Mouse (Mus musculus) hindbrain, embryonic 11.5 days (tissue): ENCODE results near the gene Inpp5a. TPM values are rescaled to one million over a fixed set of nuclear protein-coding genes. Genes with fewer than 3 reads are reported as not detected.

Source experiments
- ATAC-seq: fragments of 200-750 bp; cut with Nextera tagmentation; 2 replicates; pipeline ENCODE4 v1.8.0; 2017; ENCODE audit warnings: mild to moderate bottlenecking, moderate TSS enrichment, moderate library complexity; ENCODE audit not compliant: low FRiP score
- DNase-seq: peaks from one replicate; pipeline ENCODE4 v3.0.0-alpha.2; 2015; ENCODE audit warnings: low spot score
- H3K27ac ChIP-seq: fragments of 300-500 bp; sonication (generic); 2 replicates; pipeline ENCODE4 v1.5.1; 2014; ENCODE audit warnings: mild to moderate bottlenecking, low read depth, low read length
- H3K27me3 ChIP-seq: fragments of 300-500 bp; sonication (generic); 2 replicates; pipeline ENCODE4 v1.6.1; 2014; ENCODE audit warnings: mild to moderate bottlenecking, low read length, moderate library complexity, mixed read lengths; ENCODE audit not compliant: control insufficient read depth, insufficient read depth
- H3K36me3 ChIP-seq: fragments of 300-500 bp; sonication (generic); 2 replicates; pipeline ENCODE4 v1.6.1; 2014; ENCODE audit warnings: mild to moderate bottlenecking, low read length, moderate library complexity, mixed read lengths; ENCODE audit not compliant: control insufficient read depth, insufficient read depth
- H3K4me1 ChIP-seq: fragments of 300-500 bp; sonication (generic); replicated peaks from 2 replicates; pipeline ENCODE4 v1.6.1; 2014; ENCODE audit warnings: low read length, mixed read lengths; ENCODE audit not compliant: control insufficient read depth, insufficient read depth
- H3K4me2 ChIP-seq: fragments of 300-500 bp; sonication (generic); replicated peaks from 2 replicates; pipeline ENCODE4 v1.6.1; 2014; ENCODE audit warnings: mild to moderate bottlenecking, low read depth, low read length
- H3K4me3 ChIP-seq: fragments of 300-500 bp; sonication (generic); 2 replicates; pipeline ENCODE4 v1.5.1; 2014; ENCODE audit warnings: low read depth, low read length
- H3K9ac ChIP-seq: fragments of 300-500 bp; sonication (generic); 2 replicates; pipeline ENCODE4 v1.6.1; 2014; ENCODE audit warnings: low read depth, low read length
- H3K9me3 ChIP-seq: fragments of 300-500 bp; sonication (generic); 2 replicates; pipeline ENCODE4 v1.6.1; 2016; ENCODE audit warnings: low read length; ENCODE audit not compliant: control insufficient read depth
- WGBS: fragments of 180-500 bp; shearing (Covaris S2); extraction: QIAGEN DNeasy Blood & Tissue Kit; methylation state at CpG from one replicate; pipeline ENCODE4 v1.1.7; 2014; 5-methylcytosine and 5-hydroxymethylcytosine counted together
- polyA plus RNA-seq: library from polyadenylated mRNA; unstranded; fragments of >200 nt; fragmentation: Nextera tagmentation; extraction: Ambion mirVana; gene quantifications from 2 replicates; pipeline ENCODE4 v1.2.1, GENCODE M21; 2014

The Inpp5a gene
- polyA plus RNA-seq, 1 experiment from 2014 or later: 24.1 TPM

- no peak for ATAC-seq
- H3K36me3 ChIP-seq: no peaks in the 10 kb centered on the region
- H3K4me1 ChIP-seq: no peaks in the 10 kb centered on the region
- H3K4me2 ChIP-seq: no peak overlapping the region
- H3K9me3 ChIP-seq: no peaks in the 10 kb centered on the region
- no peak overlapping the region for H3K4me3 ChIP-seq
- no peak for DNase-seq
- H3K9ac ChIP-seq: no peak overlapping the region
- 88% methylated on average over 9 of the region's 9 CpGs for WGBS
- no peak overlapping the region for H3K27ac ChIP-seq
- no peaks in the 10 kb centered on the region for H3K27me3 ChIP-seq
Measured at GRCm38 (mm10) chr7:139390926-139391325, 2.0 kb downstream of the Inpp5a start.

- Histone ChIP-seq H3K9me3 (no peaks in the 10 kb centered on the region), H3K9ac (no peak overlapping the region), H3K27ac (no peak overlapping the region), H3K36me3 (no peaks in the 10 kb centered on the region), H3K4me1 (no peaks in the 10 kb centered on the region), H3K4me2 (no peak overlapping the region), H3K27me3 (no peaks in the 10 kb centered on the region), H3K4me3 (no peak overlapping the region)
- ATAC-seq: no peak
- no peak for DNase-seq
- WGBS: 65% methylated on average over 5 of the region's 5 CpGs
Measured at GRCm38 (mm10) chr7:139391691-139392090, 2.8 kb downstream of the Inpp5a start.

- Histone ChIP-seq H3K4me2 (no peak overlapping the region), H3K36me3 (no peaks in the 10 kb centered on the region), H3K4me1 (no peaks in the 10 kb centered on the region), H3K4me3 (no peak overlapping the region), H3K27me3 (no peaks in the 10 kb centered on the region), H3K9ac (no peak overlapping the region), H3K9me3 (no peaks in the 10 kb centered on the region), H3K27ac (no peak overlapping the region)
- ATAC-seq: no peak
- WGBS: 69% methylated on average over 2 of the region's 2 CpGs
- DNase-seq: no peak
Measured at GRCm38 (mm10) chr7:139392106-139392505, 3.2 kb downstream of the Inpp5a start.

GRCm38 (mm10) chr7:139392691-139393235 lies 3.9 kb downstream of the Inpp5a start:
- H3K4me3 ChIP-seq: no peak overlapping the region
- no peaks in the 10 kb centered on the region for H3K27me3 ChIP-seq
- 79% methylated on average over 6 of the region's 6 CpGs for WGBS
- H3K36me3 ChIP-seq: no peaks in the 10 kb centered on the region
- no peak overlapping the region for H3K27ac ChIP-seq
- H3K4me2 ChIP-seq: no peak overlapping the region
- no peak for ATAC-seq
- no peaks in the 10 kb centered on the region for H3K4me1 ChIP-seq
- no peaks in the 10 kb centered on the region for H3K9me3 ChIP-seq
- H3K9ac ChIP-seq: no peak overlapping the region
- DNase-seq: no peak

GRCm38 (mm10) chr7:139397521-139397920 lies 8.6 kb downstream of the Inpp5a start:
- H3K9me3 ChIP-seq: no peaks in the 10 kb centered on the region
- H3K27ac ChIP-seq: no peak overlapping the region
- DNase-seq (no peak), ATAC-seq (no peak)
- no peaks in the 10 kb centered on the region for H3K4me1 ChIP-seq
- H3K4me3 ChIP-seq: no peak overlapping the region
- no peaks in the 10 kb centered on the region for H3K36me3 ChIP-seq
- no peak overlapping the region for H3K4me2 ChIP-seq
- WGBS: 80% methylated on average over 8 of the region's 8 CpGs
- no peak overlapping the region for H3K9ac ChIP-seq
- no peaks in the 10 kb centered on the region for H3K27me3 ChIP-seq

GRCm38 (mm10) chr7:139398111-139398510 lies 9.2 kb downstream of the Inpp5a start:
- Histone ChIP-seq H3K27ac (no peak overlapping the region), H3K27me3 (no peaks in the 10 kb centered on the region), H3K9me3 (no peaks in the 10 kb centered on the region), H3K9ac (no peak overlapping the region), H3K4me3 (no peak overlapping the region), H3K4me1 (no peaks in the 10 kb centered on the region), H3K36me3 (no peaks in the 10 kb centered on the region), H3K4me2 (no peak overlapping the region)
- WGBS: 89% methylated on average over 5 of the region's 5 CpGs
- no peak for ATAC-seq
- no peak for DNase-seq

- no peaks in the 10 kb centered on the region for H3K4me1 ChIP-seq
- no peaks in the 10 kb centered on the region for H3K9me3 ChIP-seq
- no peak overlapping the region for H3K27ac ChIP-seq
- 76% methylated on average over 6 of the region's 6 CpGs for WGBS
- no peaks in the 10 kb centered on the region for H3K27me3 ChIP-seq
- no peak overlapping the region for H3K9ac ChIP-seq
- DNase-seq (no peak), ATAC-seq (no peak)
- no peaks in the 10 kb centered on the region for H3K36me3 ChIP-seq
- no peak overlapping the region for H3K4me2 ChIP-seq
- no peak overlapping the region for H3K4me3 ChIP-seq
Measured at GRCm38 (mm10) chr7:139398530-139399021, 9.7 kb downstream of the Inpp5a start.

- Histone ChIP-seq H3K27me3 (no peaks in the 10 kb centered on the region), H3K9ac (no peak overlapping the region), H3K36me3 (no peaks in the 10 kb centered on the region), H3K4me2 (no peak overlapping the region), H3K4me3 (no peak overlapping the region), H3K27ac (no peak overlapping the region), H3K9me3 (no peaks in the 10 kb centered on the region), H3K4me1 (no peaks in the 10 kb centered on the region)
- ATAC-seq (no peak), DNase-seq (no peak)
- 88% methylated on average over 4 of the region's 4 CpGs for WGBS
Measured at GRCm38 (mm10) chr7:139399572-139399971, 10.7 kb downstream of the Inpp5a start.

GRCm38 (mm10) chr7:139399977-139400685 lies 11.2 kb downstream of the Inpp5a start:
- Histone ChIP-seq H3K27me3 (no peaks in the 10 kb centered on the region), H3K27ac (no peak overlapping the region), H3K4me1 (no peaks in the 10 kb centered on the region), H3K9ac (no peak overlapping the region), H3K4me3 (no peak overlapping the region), H3K36me3 (no peaks in the 10 kb centered on the region), H3K4me2 (no peak overlapping the region), H3K9me3 (no peaks in the 10 kb centered on the region)
- DNase-seq: no peak
- 89% methylated on average over 11 of the region's 11 CpGs for WGBS
- ATAC-seq: no peak
